Mouse (Mus musculus) myocyte (in vitro differentiated cells): ENCODE measurements at regions not wholly inside any gene's neighbourhood (a gene's known extent, or its start where the extent isn't known, plus 50 kb on each side); places are given as distances from the start of the nearest gene placed in this dataset.

Experiments
- H3K27me3 ChIP-seq: one replicate; pipeline ENCODE4 v1.6.1; 2011; ENCODE audit not compliant: control insufficient read depth, insufficient read depth, insufficient read length
- H3K36me3 ChIP-seq: one replicate; pipeline ENCODE4 v1.6.1; 2011; ENCODE audit not compliant: control insufficient read depth, insufficient read depth
- H3K4me2 ChIP-seq: one replicate; pipeline ENCODE4 v1.6.1; 2011; ENCODE audit warnings: low read depth, control low read depth
- H3K4me3 ChIP-seq: one replicate; pipeline ENCODE4 v1.5.1; 2011; ENCODE audit warnings: mild to moderate bottlenecking, control low read depth, moderate library complexity
- H3K79me2 ChIP-seq: one replicate; pipeline ENCODE4 v1.6.1; 2011; ENCODE audit not compliant: control insufficient read depth, insufficient read depth
- H3ac ChIP-seq: one replicate; pipeline ENCODE4 v1.6.1; 2011; ENCODE audit not compliant: control insufficient read depth, insufficient read length
- CEBPB ChIP-seq: IDR thresholded peaks from 2 replicates; pipeline ENCODE4 v1.6.1; 2011; ENCODE audit warnings: mild to moderate bottlenecking, moderate library complexity; ENCODE audit not compliant: poor library complexity, insufficient read depth, severe bottlenecking
- E2F4 ChIP-seq: IDR thresholded peaks from one replicate; pipeline ENCODE4 v1.6.1; 2011; ENCODE audit warnings: mild to moderate bottlenecking, control low read depth, moderate library complexity; ENCODE audit not compliant: insufficient read depth
- MAX ChIP-seq: IDR thresholded peaks from one replicate; pipeline ENCODE4 v1.6.1; 2011; ENCODE audit warnings: low read depth, mild to moderate bottlenecking, control low read depth
- MYOD1 ChIP-seq, 3 experiments: IDR thresholded peaks; one replicate each; pipeline ENCODE4 v1.6.1; 2011; ENCODE audit warnings: control low read depth in 2 of 3, low read depth in 2 of 3, mild to moderate bottlenecking in 2 of 3, moderate library complexity in 1 of 3; ENCODE audit not compliant: insufficient read length in 2 of 3, control insufficient read depth in 1 of 3
- MYOG ChIP-seq, 3 experiments: IDR thresholded peaks; one replicate each; pipeline ENCODE4 v1.6.1; 2011; ENCODE audit warnings: control low read depth in 2 of 3, low read depth in 2 of 3, mild to moderate bottlenecking in 2 of 3; ENCODE audit not compliant: insufficient read length in 2 of 3, control insufficient read depth in 1 of 3, insufficient read depth in 1 of 3
- POLR2A ChIP-seq: IDR thresholded peaks from one replicate; pipeline ENCODE4 v1.6.1; 2011; ENCODE audit warnings: low read depth, mild to moderate bottlenecking, control low read depth, moderate library complexity; ENCODE audit not compliant: insufficient read length
- POLR2AphosphoS2 ChIP-seq: IDR thresholded peaks from one replicate; pipeline ENCODE4 v1.6.1; 2011; ENCODE audit warnings: low read depth, control low read depth; ENCODE audit not compliant: insufficient read length
- REST ChIP-seq: IDR thresholded peaks from one replicate; pipeline ENCODE4 v1.6.1; 2011; ENCODE audit warnings: mild to moderate bottlenecking, control low read depth, moderate library complexity; ENCODE audit not compliant: insufficient read depth, insufficient read length
- SRF ChIP-seq: IDR thresholded peaks from one replicate; pipeline ENCODE4 v1.6.1; 2011; ENCODE audit warnings: low read depth; ENCODE audit not compliant: control insufficient read depth, insufficient read length
- TCF12 ChIP-seq: IDR thresholded peaks from one replicate; pipeline ENCODE4 v1.6.1; 2011; ENCODE audit warnings: mild to moderate bottlenecking, control low read depth; ENCODE audit not compliant: poor library complexity, insufficient read depth, severe bottlenecking
- TCF3 ChIP-seq: IDR thresholded peaks from one replicate; pipeline ENCODE4 v1.6.1; 2011; ENCODE audit warnings: low read depth, control low read depth; ENCODE audit not compliant: insufficient read length
- USF1 ChIP-seq: IDR thresholded peaks from one replicate; pipeline ENCODE4 v1.6.1; 2011; ENCODE audit warnings: low read depth, mild to moderate bottlenecking, control low read depth, moderate library complexity

GRCm38 (mm10) chr5:133787491-133787890 is 312.0 kb upstream of the Castor2 start:
- no peak overlapping the region for H3K4me2 ChIP-seq
- no peaks in the 10 kb centered on the region for H3K36me3 ChIP-seq
- no peak overlapping the region for H3K4me3 ChIP-seq
- no peak overlapping the region for H3ac ChIP-seq
- no peaks in the 10 kb centered on the region for H3K27me3 ChIP-seq
- no peaks in the 10 kb centered on the region for H3K79me2 ChIP-seq
- no peak for TF ChIP-seq REST
- TF ChIP-seq MYOD1 (IDR thresholded peaks at IDR 0.05; ENCODE audit: control insufficient read depth in 1 of 3, insufficient read length in 2 of 3, low read depth in 2 of 3), result no peak
- TF ChIP-seq E2F4, result no peak
- no peak for TF ChIP-seq CEBPB
- no peak for TF ChIP-seq USF1
- TF ChIP-seq SRF, result no peak
- TF ChIP-seq TCF3, result no peak
- TF ChIP-seq TCF12, result no peak

DNA sequence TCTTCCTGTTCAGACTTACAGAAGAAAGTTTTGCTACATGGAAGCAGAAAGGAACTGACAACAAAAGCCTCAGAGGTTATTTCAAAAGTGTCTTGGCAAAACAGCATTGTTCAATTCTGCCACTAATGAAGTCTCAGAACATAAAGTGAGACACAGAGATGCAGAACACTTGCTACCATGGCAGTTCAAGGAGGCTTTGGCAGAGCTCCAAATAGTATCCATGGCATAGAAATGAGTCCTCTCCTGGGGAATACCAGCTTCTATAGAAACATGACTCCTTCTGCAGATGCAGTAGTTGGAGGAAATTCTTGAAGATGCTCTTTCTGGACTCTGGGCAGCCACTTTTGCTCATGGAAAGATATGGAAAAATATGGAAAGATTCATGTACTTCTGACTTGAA is 322.9 kb upstream of the Castor2 start:
- Histone ChIP-seq H3K36me3 (no peaks in the 10 kb centered on the region), H3K27me3 (no peaks in the 10 kb centered on the region), H3K79me2 (no peaks in the 10 kb centered on the region), H3K4me2 (no peak overlapping the region), H3K4me3 (no peak overlapping the region), H3ac (no peak overlapping the region)
- TF ChIP-seq SRF, result no peak
- no peak for TF ChIP-seq CEBPB
- no peak for TF ChIP-seq TCF12

GRCm38 (mm10) chr5:133774116-133774515 is 325.4 kb upstream of the Castor2 start:
- Histone ChIP-seq H3K27me3 (no peaks in the 10 kb centered on the region), H3K4me3 (no peak overlapping the region), H3K4me2 (no peak overlapping the region), H3ac (no peak overlapping the region), H3K36me3 (no peaks in the 10 kb centered on the region), H3K79me2 (no peaks in the 10 kb centered on the region)
- TF ChIP-seq REST, result no peak

GRCm38 (mm10) chr5:133768856-133769255 is 330.7 kb upstream of the Castor2 start:
- Histone ChIP-seq H3K4me3 (no peak overlapping the region), H3K27me3 (no peaks in the 10 kb centered on the region), H3K4me2 (no peak overlapping the region), H3K36me3 (no peaks in the 10 kb centered on the region), H3ac (no peak overlapping the region), H3K79me2 (no peaks in the 10 kb centered on the region)
- TF ChIP-seq REST (no peak), CEBPB (no peak), MYOD1 (IDR thresholded peaks at IDR 0.05; ENCODE audit: control insufficient read depth in 1 of 3, insufficient read length in 2 of 3, low read depth in 2 of 3) (no peak), USF1 (no peak), TCF3 (no peak), TCF12 (no peak), POLR2AphosphoS2 (no peak), MAX (no peak), E2F4 (no peak), POLR2A (no peak), SRF (no peak), MYOG (IDR thresholded peaks at IDR 0.05; ENCODE audit: control insufficient read depth in 1 of 3, insufficient read depth in 1 of 3, insufficient read length in 2 of 3, low read depth in 2 of 3) (no peak)

DNA sequence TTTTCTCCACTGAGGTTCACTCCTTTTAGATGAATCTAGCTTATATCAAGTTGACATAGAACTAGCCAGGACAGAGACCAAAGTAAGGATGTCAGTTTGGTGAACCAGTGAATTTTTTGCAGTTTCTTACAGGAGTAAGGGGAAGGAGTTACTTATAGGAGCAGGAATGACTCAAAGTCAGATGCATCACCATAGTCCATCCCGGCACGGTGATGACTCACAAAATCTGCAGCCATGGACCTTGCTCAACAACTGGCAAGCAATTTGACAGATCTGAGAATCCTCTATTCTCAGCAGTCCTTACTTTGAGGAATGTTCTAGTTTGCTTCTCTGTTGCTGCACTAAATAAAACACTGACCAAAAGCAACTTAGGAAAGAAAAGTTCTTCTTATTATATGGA is 341.7 kb upstream of the Castor2 start:
- H3ac ChIP-seq, result no peak overlapping the region
- no peaks in the 10 kb centered on the region for H3K79me2 ChIP-seq
- no peaks in the 10 kb centered on the region for H3K36me3 ChIP-seq
- TF ChIP-seq CEBPB (no peak), TCF12 (no peak), E2F4 (no peak), REST (no peak), SRF (no peak), MAX (no peak), POLR2A (no peak), MYOD1 (IDR thresholded peaks at IDR 0.05; ENCODE audit: control insufficient read depth in 1 of 3, insufficient read length in 2 of 3, low read depth in 2 of 3) (no peak), MYOG (IDR thresholded peaks at IDR 0.05; ENCODE audit: control insufficient read depth in 1 of 3, insufficient read depth in 1 of 3, insufficient read length in 2 of 3, low read depth in 2 of 3) (no peak), TCF3 (no peak), USF1 (no peak), POLR2AphosphoS2 (no peak)
- no peak overlapping the region for H3K4me3 ChIP-seq
- no peaks in the 10 kb centered on the region for H3K27me3 ChIP-seq
- H3K4me2 ChIP-seq, result no peak overlapping the region
